Mouse (Mus musculus): ENCODE results near the gene Pdss2. TPM values are rescaled to one million over a fixed set of nuclear protein-coding genes. Genes with fewer than 3 reads are reported as not detected.

Pdss2 gene
- total and polyA plus RNA-seq, 2 experiments from 2014 or later, result 18.4 to 21.1 TPM

DNA sequence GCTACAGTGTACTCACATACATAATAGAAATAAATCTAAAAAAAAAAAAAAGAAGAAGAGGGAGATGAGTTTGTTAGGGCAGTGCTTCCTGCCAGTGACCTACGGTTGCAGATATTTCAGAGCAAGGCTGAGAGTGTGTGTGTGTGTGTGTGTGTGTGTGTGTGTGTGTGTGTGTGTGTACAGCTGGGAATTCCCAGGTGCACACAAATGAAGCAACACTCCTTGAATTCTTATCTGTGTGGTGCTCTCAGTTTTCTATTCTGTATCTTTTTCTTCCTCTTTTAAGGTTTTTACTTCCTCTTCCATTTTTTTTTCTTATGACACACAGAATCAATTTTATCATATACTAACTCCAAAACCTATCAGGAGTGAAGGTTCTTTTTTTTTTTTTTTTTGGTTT lies 283.0 kb downstream of the Pdss2 start:
- WGBS, result 87% methylated on average over 1 of the region's 1 CpGs
- ATAC-seq, result no peak
- DNase-seq, result no peak
- H3K9me3 ChIP-seq (ENCODE audit: low read length), result no peaks in the 10 kb centered on the region
- H3K36me3 ChIP-seq (ENCODE audit: insufficient read depth), result peaks cover 14% of the 10 kb centered on the region
- no peak overlapping the region for H3K4me2 ChIP-seq (ENCODE audit: low read depth)
- H3K9ac ChIP-seq, result no peak overlapping the region
- H3K27ac ChIP-seq (ENCODE audit: low read depth, low read length), result no peak overlapping the region
- no peaks in the 10 kb centered on the region for H3K4me1 ChIP-seq (ENCODE audit: insufficient read depth)
- TF ChIP-seq CTCF (IDR thresholded peaks at IDR 0.05; ENCODE audit: low read depth), result no peak
- no peaks in the 10 kb centered on the region for H3K27me3 ChIP-seq (ENCODE audit: insufficient read depth, low read length)
- no peak overlapping the region for H3K4me3 ChIP-seq (ENCODE audit: low read depth, low read length)

DNA sequence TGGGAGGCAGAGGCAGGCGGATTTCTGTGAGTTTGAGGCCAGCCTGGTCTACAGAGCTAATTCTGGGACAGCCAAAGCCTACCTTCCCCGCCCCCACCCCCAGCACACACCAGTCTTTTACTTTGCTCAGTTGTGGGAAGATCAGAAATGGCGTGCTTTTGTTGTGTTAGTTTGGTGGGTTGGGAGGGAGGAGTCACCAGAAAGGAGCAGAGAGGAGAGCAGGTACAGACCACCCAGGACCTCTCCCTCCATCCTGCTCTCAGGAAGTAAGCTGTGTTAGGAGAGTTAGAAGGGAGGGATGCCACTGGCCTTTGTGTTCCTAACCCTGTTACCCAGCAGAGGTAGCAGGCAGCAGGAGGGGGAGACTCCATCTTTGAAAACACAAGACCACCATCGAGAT lies 285.8 kb downstream of the Pdss2 start:
- ATAC-seq, result no peak

DNA sequence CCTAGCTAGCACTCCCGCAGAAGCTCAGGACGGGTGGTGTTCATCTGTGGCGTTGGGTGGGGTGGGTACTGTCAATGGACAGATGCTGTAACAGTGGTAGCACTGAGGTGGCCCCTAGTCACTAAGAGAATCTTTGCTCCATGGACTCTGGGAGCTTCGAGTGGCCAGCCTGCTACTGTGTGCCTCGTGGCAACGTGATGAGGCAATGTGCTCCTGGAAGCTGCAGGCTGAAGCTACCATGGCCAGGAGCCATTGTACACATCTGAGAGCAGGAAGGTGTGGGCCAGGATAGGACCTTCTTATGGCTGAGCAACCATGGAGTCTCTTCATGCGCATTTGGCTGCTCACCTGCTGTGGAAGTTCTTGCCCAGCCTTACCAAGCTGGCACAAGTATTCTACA lies 287.9 kb downstream of the Pdss2 start:
- Histone ChIP-seq H3K4me3 (ENCODE audit: low read depth, low read length) (no peak overlapping the region), H3K36me3 (ENCODE audit: insufficient read depth) (peaks cover 38% of the 10 kb centered on the region), H3K27me3 (ENCODE audit: insufficient read depth, low read length) (no peaks in the 10 kb centered on the region), H3K27ac (ENCODE audit: low read depth, low read length) (no peak overlapping the region), H3K4me1 (ENCODE audit: insufficient read depth) (no peaks in the 10 kb centered on the region), H3K9me3 (ENCODE audit: low read length) (no peaks in the 10 kb centered on the region), H3K9ac (no peak overlapping the region), H3K4me2 (ENCODE audit: low read depth) (no peak overlapping the region)
- DNase-seq (no peak), ATAC-seq (no peak)
- WGBS, result 97% methylated on average over 7 of the region's 7 CpGs
- TF ChIP-seq CTCF (IDR thresholded peaks at IDR 0.05; ENCODE audit: low read depth), result no peak

More for the DNA sequence above, 285.8 kb downstream of the Pdss2 start:
- Histone ChIP-seq H3K36me3 (ENCODE audit: insufficient read depth) (peaks cover 27% of the 10 kb centered on the region), H3K27ac (ENCODE audit: low read depth, low read length) (no peak overlapping the region), H3K4me2 (ENCODE audit: low read depth) (no peak overlapping the region), H3K27me3 (ENCODE audit: insufficient read depth, low read length) (no peaks in the 10 kb centered on the region), H3K4me3 (ENCODE audit: low read depth, low read length) (no peak overlapping the region), H3K9me3 (ENCODE audit: low read length) (no peaks in the 10 kb centered on the region), H3K9ac (no peak overlapping the region), H3K4me1 (ENCODE audit: insufficient read depth) (no peaks in the 10 kb centered on the region)
- TF ChIP-seq CTCF (IDR thresholded peaks at IDR 0.05; ENCODE audit: low read depth), result no peak
- no peak for DNase-seq
- 67% methylated on average over 4 of the region's 4 CpGs for WGBS

DNA sequence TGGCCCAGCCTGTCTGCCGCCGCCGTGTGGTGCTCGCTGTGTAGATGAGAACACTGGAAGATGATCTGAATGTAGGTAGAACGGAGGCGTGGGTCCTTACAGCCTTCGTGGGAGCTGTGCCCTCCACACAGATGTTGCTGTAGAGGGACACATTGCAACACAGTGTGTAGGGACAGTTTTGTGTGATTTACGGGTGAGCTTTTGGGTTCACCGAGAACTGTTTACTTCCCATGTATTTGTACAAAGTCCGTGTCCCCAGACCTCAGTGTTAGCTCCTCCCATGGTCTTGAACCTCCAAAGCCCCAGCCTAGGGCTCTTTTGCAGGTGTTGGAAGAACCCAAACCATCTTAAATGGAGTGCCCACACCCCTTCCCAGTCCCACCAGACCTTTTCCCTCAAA lies 291.7 kb downstream of the Pdss2 start:
- no peak overlapping the region for H3K9ac ChIP-seq
- peaks cover 4% of the 10 kb centered on the region; the same call in 1 of the 2 replicates for H3K4me1 ChIP-seq (ENCODE audit: insufficient read depth)
- 95% methylated on average over 10 of the region's 10 CpGs for WGBS

More for the DNA sequence above, 291.7 kb downstream of the Pdss2 start:
- DNase-seq (no peak), ATAC-seq (no peak)
- peaks cover 39% of the 10 kb centered on the region for H3K36me3 ChIP-seq (ENCODE audit: insufficient read depth)
- no peak overlapping the region for H3K4me3 ChIP-seq (ENCODE audit: low read depth, low read length)
- no peaks in the 10 kb centered on the region for H3K9me3 ChIP-seq (ENCODE audit: low read length)
- no peak for TF ChIP-seq CTCF (IDR thresholded peaks at IDR 0.05; ENCODE audit: low read depth)
- no peak overlapping the region for H3K27ac ChIP-seq (ENCODE audit: low read depth, low read length)
- no peaks in the 10 kb centered on the region for H3K27me3 ChIP-seq (ENCODE audit: insufficient read depth, low read length)
- H3K4me2 ChIP-seq (ENCODE audit: low read depth), result no peak overlapping the region

Other genes starting within 250 kb of the Pdss2 start
- gene Sobp, start 47.0 kb upstream of the Pdss2 start, total RNA-seq (2014; rRNA removed), result 31.5 and 38.3 TPM in 2 replicates
- 16.4 and 19.9 TPM in 2 replicates for gene Sobp, start 47.0 kb upstream of the Pdss2 start, polyA plus RNA-seq (2015; fragmentation: Nextera tagmentation; extraction: Ambion mirVana)
- gene 9030612E09Rik, start 46.8 kb upstream of the Pdss2 start, total RNA-seq (2014; rRNA removed), result 0.77 and 2.2 TPM in 2 replicates
- gene 9030612E09Rik, start 46.8 kb upstream of the Pdss2 start, polyA plus RNA-seq (2015; fragmentation: Nextera tagmentation; extraction: Ambion mirVana), result 2.3 and 2.4 TPM in 2 replicates